Mouse (Mus musculus): ENCODE measurements around the gene Nrarp. TPM values are rescaled to one million over a fixed set of nuclear protein-coding genes. Genes with fewer than 3 reads are reported as not detected.

The Nrarp gene
- total and polyA plus RNA-seq, 3 experiments = 0.20 to 3.1 (median 0.35) TPM

- peaks cover 14 to 36% of the 10 kb centered on the region in 2 experiments for H3K4me1 ChIP-seq (ENCODE audit: control insufficient read depth in 1 of 2, insufficient read depth in 2 of 2)
- DNase-seq (ENCODE audit: extremely low read depth) = peak; percentile 99
- dilution Hi-C loops (cut with MboI; ENCODE audit: extremely low pct_ligation_motif_present, extremely low pct_unique_long_range_greater_than_20kb, low sequenced_read_pairs) = no loop called here
- H3K79me2 ChIP-seq (replicated peaks; ENCODE audit: control insufficient read depth, extremely low read depth, insufficient read depth, poor library complexity, severe bottlenecking) = peaks cover 16% of the 10 kb centered on the region
- no peaks in the 10 kb centered on the region for H3K27me3 ChIP-seq (replicated peaks)
- H3K4me2 ChIP-seq (ENCODE audit: insufficient read depth, low read depth, poor library complexity, severe bottlenecking) = peak within 1 kb of the TSS; percentile 99
- in situ Hi-C loops (cut with MboI; ENCODE audit: low pct_ligation_motif_present, low pct_unique_long_range_greater_than_20kb, low sequenced_read_pairs) = no loop called here
- H3K4me3 ChIP-seq (replicated peaks in 1 of 3; ENCODE audit: low read depth in 2 of 3, low read length in 2 of 3, poor library complexity in 1 of 3) = peak within 1 kb of the TSS; percentile 61 to 98 (median 83)
- no peak; the same call in none of the 2 replicates for TF ChIP-seq EP300 (IDR thresholded peaks at IDR 0.05; ENCODE audit: low read length)
- no peak; the same call in 1 of the 2 replicates for TF ChIP-seq MEF2A (IDR thresholded peaks at IDR 0.05; ENCODE audit: borderline replicate concordance, low read depth, low read length)
- no peak for TF ChIP-seq JUND (conservative IDR thresholded peaks at IDR 0.05; ENCODE audit: low read depth, low read length)
- TF ChIP-seq SMC3 (IDR thresholded peaks at IDR 0.05; ENCODE audit: low read depth, low read length) = no peak
- no peak for TF ChIP-seq UBTF (IDR thresholded peaks at IDR 0.05; ENCODE audit: low read depth, low read length)
- TF ChIP-seq ZNF384 (IDR thresholded peaks at IDR 0.05; ENCODE audit: low read depth, low read length) = no peak
- TF ChIP-seq MAX (IDR thresholded peaks at IDR 0.05; ENCODE audit: low read length) = no peak
- TF ChIP-seq E2F4 (IDR thresholded peaks at IDR 0.05; ENCODE audit: insufficient replicate concordance, low read depth, low read length) = no peak
- peak; percentile 88 for TF ChIP-seq NRF1 (IDR thresholded peaks at IDR 0.05; ENCODE audit: low read depth, low read length)
- TF ChIP-seq CTCF (conservative IDR thresholded peaks at IDR 0.05 in 1 of 2, IDR thresholded peaks at IDR 0.05 in 1 of 2; ENCODE audit: low read depth in 2 of 2, low read length in 2 of 2) = no peak
- no peak for TF ChIP-seq RAD21 (IDR thresholded peaks at IDR 0.05; ENCODE audit: low read depth, low read length)
- peak; percentile 32; the same call in 1 of the 2 replicates for TF ChIP-seq BHLHE40 (IDR thresholded peaks at IDR 0.05; ENCODE audit: low read depth, low read length)
- TF ChIP-seq TCF12 (IDR thresholded peaks at IDR 0.05; ENCODE audit: low read depth, low read length) = peak; percentile 61; the same call in 1 of the 2 replicates
- TF ChIP-seq RCOR1 (conservative IDR thresholded peaks at IDR 0.05; ENCODE audit: low read depth, low read length) = no peak
- TF ChIP-seq MYC (IDR thresholded peaks at IDR 0.05; ENCODE audit: low read depth, low read length) = no peak
- no peak; the same call in 1 of the 2 replicates for TF ChIP-seq ZMIZ1 (IDR thresholded peaks at IDR 0.05; ENCODE audit: low read depth, low read length)
- TF ChIP-seq MAFK (IDR thresholded peaks at IDR 0.05; ENCODE audit: insufficient replicate concordance, low read length) = no peak
- TF ChIP-seq USF1 (IDR thresholded peaks at IDR 0.05; ENCODE audit: low read depth, low read length) = no peak
- no peak for TF ChIP-seq ZC3H11A (IDR thresholded peaks at IDR 0.05; ENCODE audit: low read depth, low read length)
- TF ChIP-seq GABPA (IDR thresholded peaks at IDR 0.05; ENCODE audit: insufficient replicate concordance, low read depth, low read length) = no peak
- peak; percentile 28; the same call in 1 of the 2 replicates for TF ChIP-seq NELFE (IDR thresholded peaks at IDR 0.05; ENCODE audit: low read depth, low read length)
- no peak for TF ChIP-seq ZKSCAN1 (IDR thresholded peaks at IDR 0.05; ENCODE audit: borderline replicate concordance, low read depth, low read length)
- TF ChIP-seq CHD1 (IDR thresholded peaks at IDR 0.05; ENCODE audit: low read depth, low read length) = no peak; the same call in 1 of the 2 replicates
- TF ChIP-seq HCFC1 (IDR thresholded peaks at IDR 0.05; ENCODE audit: low read depth, low read length) = peak; percentile 75
- TF ChIP-seq PAX5 (IDR thresholded peaks at IDR 0.05; ENCODE audit: low read length) = no peak
- 0 out of 2 replicates have a peak, but pooled peaks have one; percentile 54 for TF ChIP-seq TBP (conservative IDR thresholded peaks at IDR 0.05; ENCODE audit: low read depth, low read length)
- peak; percentile 75 for TF ChIP-seq POLR2A (IDR thresholded peaks at IDR 0.05; ENCODE audit: low read depth, low read length)
- TF ChIP-seq ETS1 (conservative IDR thresholded peaks at IDR 0.05; ENCODE audit: low read depth, low read length) = peak; percentile 72
- TF ChIP-seq SIN3A (IDR thresholded peaks at IDR 0.05; ENCODE audit: low read length) = no peak; the same call in none of the 2 replicates
- TF ChIP-seq CHD2 (IDR thresholded peaks at IDR 0.05; ENCODE audit: low read length) = no peak
- no peak for TF ChIP-seq JUN (IDR thresholded peaks at IDR 0.05; ENCODE audit: insufficient read depth, low read depth, low read length)
- no peak for TF ChIP-seq MXI1 (IDR thresholded peaks at IDR 0.05; ENCODE audit: low read depth, low read length)
- TF ChIP-seq USF2 (conservative IDR thresholded peaks at IDR 0.05; ENCODE audit: low read depth, low read length) = no peak
- TF ChIP-seq ELF1 (IDR thresholded peaks at IDR 0.05; ENCODE audit: low read depth, low read length) = peak; percentile 96
- TF ChIP-seq IRF4 (IDR thresholded peaks at IDR 0.05; ENCODE audit: low read depth, low read length) = 0 out of 2 replicates have a peak, but pooled peaks have one; percentile 63
- peak; percentile 57; the same call in 1 of the 2 replicates for TF ChIP-seq KAT2A (IDR thresholded peaks at IDR 0.05; ENCODE audit: insufficient replicate concordance, low read length)
- TF ChIP-seq MAZ (IDR thresholded peaks at IDR 0.05; ENCODE audit: low read depth, low read length) = peak; percentile 53
- TF ChIP-seq POLR2AphosphoS2 (IDR thresholded peaks at IDR 0.05; ENCODE audit: low read depth, low read length) = no peak
- peak within 1 kb of the TSS; percentile 98 for H3K27ac ChIP-seq (ENCODE audit: insufficient read depth, low read depth)
- H3K9ac ChIP-seq (ENCODE audit: insufficient read depth, low read depth) = peak within 1 kb of the TSS; percentile 95
- H3K9me3 ChIP-seq (replicated peaks; ENCODE audit: low read length) = no peaks in the 10 kb centered on the region
- peaks cover 23 to 57% of the 10 kb centered on the region in 2 experiments for H3K36me3 ChIP-seq (replicated peaks in 1 of 2; ENCODE audit: control insufficient read depth in 1 of 2, insufficient read depth in 1 of 2, low read length in 1 of 2)
Measured at GRCm38 (mm10) chr2:25196172-25196954, 15.8 kb downstream of the Nrarp start, which contains the start of gene Tor4a. Gene Tor4a, minus strand, starts transcription at chr2:25196886.

Measured in CH12.LX (cell line).